Mouse (Mus musculus) heart, embryonic 10.5 days (tissue): ENCODE results near the gene Lmln. TPM values are rescaled to one million over a fixed set of nuclear protein-coding genes. Genes with fewer than 3 reads are reported as not detected.
"Not testable (repeated sequence)": the region's sequence is repeated elsewhere in the genome, so short reads cannot be mapped to it uniquely, and the experiment has no call there.

Experiments used
- DNase-seq: peaks from one replicate; pipeline ENCODE4 v3.0.0-alpha.2; 2017; ENCODE audit warnings: low spot score
- H3K27ac ChIP-seq: fragments of 300-500 bp; sonication (generic); 2 replicates; pipeline ENCODE4 v1.5.1; 2016; ENCODE audit warnings: mild to moderate bottlenecking
- H3K27me3 ChIP-seq: fragments of 300-500 bp; sonication (generic); 2 replicates; pipeline ENCODE4 v1.6.1; 2016; ENCODE audit warnings: mild to moderate bottlenecking; ENCODE audit not compliant: poor library complexity, insufficient read depth, severe bottlenecking
- H3K36me3 ChIP-seq: fragments of 300-500 bp; sonication (generic); 2 replicates; pipeline ENCODE4 v1.6.1; 2016; ENCODE audit warnings: mild to moderate bottlenecking, moderate library complexity
- H3K4me1 ChIP-seq: fragments of 300-500 bp; sonication (generic); 2 replicates; pipeline ENCODE4 v1.6.1; 2016; ENCODE audit warnings: mild to moderate bottlenecking
- H3K4me3 ChIP-seq: fragments of 300-500 bp; sonication (generic); 2 replicates; pipeline ENCODE4 v1.5.1; 2016; ENCODE audit warnings: mild to moderate bottlenecking, moderate library complexity
- H3K9me3 ChIP-seq: fragments of 300-500 bp; sonication (generic); 2 replicates; pipeline ENCODE4 v1.6.1; 2016; ENCODE audit warnings: mild to moderate bottlenecking, moderate library complexity
- WGBS: fragments of 180-500 bp; shearing (Covaris S2); methylation state at CpG from one replicate; pipeline ENCODE4 v1.1.7; 2016; 5-methylcytosine and 5-hydroxymethylcytosine counted together
- polyA plus RNA-seq: library from polyadenylated mRNA; unstranded; fragments of >200 nt; fragmentation: Nextera tagmentation; extraction: Ambion mirVana; gene quantifications from 2 replicates; pipeline ENCODE4 v1.2.1, GENCODE M21; 2016

Lmln gene
- polyA plus RNA-seq, 1 experiment from 2014 or later = 3.0 TPM

DNA sequence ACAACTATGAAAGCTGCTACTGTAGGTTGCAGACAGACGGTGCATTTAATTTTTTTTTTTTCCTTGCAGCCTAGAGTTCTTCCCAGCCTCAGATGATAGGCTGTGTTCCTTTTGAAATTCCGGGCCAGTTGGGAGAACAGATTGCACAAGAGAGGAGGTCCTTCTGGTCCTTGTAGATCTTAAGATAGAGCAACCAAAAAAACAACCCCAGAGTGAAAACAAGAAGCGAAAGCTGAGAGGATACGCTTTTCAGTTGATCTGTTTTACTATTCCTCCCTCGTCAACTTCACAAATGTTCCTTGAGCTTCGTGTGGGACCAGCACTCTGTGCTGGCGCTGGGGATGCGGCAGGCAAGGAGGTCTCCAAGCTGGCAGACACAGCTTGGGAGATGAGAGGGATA is 89.2 kb downstream of the Lmln start:
- Histone ChIP-seq H3K27ac (no peak overlapping the region), H3K4me3 (no peak overlapping the region), H3K4me1 (no peaks in the 10 kb centered on the region), H3K36me3 (no peaks in the 10 kb centered on the region), H3K27me3 (no peaks in the 10 kb centered on the region), H3K9me3 (no peaks in the 10 kb centered on the region)
- no peak for DNase-seq
- WGBS = 76% methylated on average over 8 of the region's 8 CpGs

DNA sequence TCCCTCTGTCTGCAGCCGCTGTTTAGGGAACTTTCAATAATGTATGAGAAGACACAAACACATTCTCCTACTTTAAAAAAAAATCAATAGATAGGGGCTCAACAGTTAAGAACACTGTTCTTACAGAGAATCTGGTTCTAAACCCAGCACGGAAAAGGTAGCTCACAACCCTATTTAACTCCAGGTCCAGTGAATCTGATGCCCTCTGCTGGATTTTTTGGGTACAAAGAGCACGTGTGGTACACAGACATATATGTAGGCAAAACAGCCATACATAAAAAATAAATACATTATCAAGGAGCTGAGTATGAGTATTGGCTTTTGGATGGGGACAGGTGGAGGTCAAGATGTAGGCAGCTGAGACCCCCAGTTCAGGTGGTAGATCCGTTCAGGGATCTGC is 92.7 kb downstream of the Lmln start:
- H3K27me3 ChIP-seq = no peaks in the 10 kb centered on the region
- H3K36me3 ChIP-seq = no peaks in the 10 kb centered on the region
- no peak overlapping the region for H3K4me3 ChIP-seq
- DNase-seq = no peak
- 52% methylated on average over 4 of the region's 4 CpGs for WGBS
- H3K9me3 ChIP-seq = no peaks in the 10 kb centered on the region
- no peak overlapping the region for H3K27ac ChIP-seq
- no peaks in the 10 kb centered on the region for H3K4me1 ChIP-seq

DNA sequence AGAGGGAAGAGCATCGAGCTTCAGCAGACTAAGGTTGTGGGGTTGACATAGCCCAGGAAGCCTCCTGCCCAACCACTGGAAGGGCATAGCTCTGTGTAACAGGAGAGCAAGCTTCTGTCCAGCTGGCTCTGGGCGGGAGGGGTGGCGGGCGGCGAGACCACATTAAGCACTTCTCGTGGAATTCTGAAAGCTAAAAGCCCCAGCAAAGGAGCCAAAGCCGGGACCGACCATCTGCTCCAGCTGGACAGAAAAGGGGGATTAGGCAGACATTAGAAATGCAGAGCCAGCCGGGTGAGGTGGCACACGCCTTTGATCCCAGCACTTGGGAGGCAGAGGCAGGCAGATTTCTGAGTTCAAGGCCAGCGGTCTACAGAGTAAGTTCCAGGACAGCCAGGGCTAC is 95.7 kb downstream of the Lmln start:
- 90% methylated on average over 11 of the region's 11 CpGs for WGBS
- no peak for DNase-seq

DNA sequence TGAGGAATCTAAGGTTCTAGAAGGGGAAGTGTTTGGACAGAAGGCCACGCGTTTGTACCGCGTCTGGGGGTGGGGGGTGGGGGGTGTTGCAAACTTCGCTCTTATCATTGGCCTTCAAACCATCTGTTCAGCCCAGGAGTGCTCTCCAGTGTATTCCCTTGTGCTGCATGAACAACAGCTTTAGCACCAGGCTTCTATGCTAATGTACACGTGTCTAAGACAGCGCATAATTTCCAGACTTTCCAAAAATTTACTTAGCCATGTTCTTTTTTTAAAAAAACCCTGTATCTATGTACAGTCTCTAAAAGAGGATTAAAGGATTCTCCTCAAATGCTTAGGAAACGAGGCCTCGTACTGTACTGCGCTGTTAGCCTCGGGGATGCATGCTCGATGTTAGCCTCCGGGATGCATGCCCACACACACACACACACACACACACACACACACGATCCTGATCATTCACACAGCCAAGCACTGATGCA is 96.3 kb downstream of the Lmln start:
- no peaks in the 10 kb centered on the region for H3K9me3 ChIP-seq
- no peaks in the 10 kb centered on the region for H3K36me3 ChIP-seq
- no peak overlapping the region for H3K27ac ChIP-seq
- WGBS = 87% methylated on average over 14 of the region's 14 CpGs
- DNase-seq = no peak
- 0 out of 2 replicates have a peak, but pooled peaks cover 4% of the 10 kb centered on the region for H3K4me1 ChIP-seq
- H3K4me3 ChIP-seq = no peak overlapping the region
- H3K27me3 ChIP-seq = no peaks in the 10 kb centered on the region

More for the DNA sequence above, 95.7 kb downstream of the Lmln start:
- no peak overlapping the region for H3K4me3 ChIP-seq
- no peaks in the 10 kb centered on the region for H3K36me3 ChIP-seq
- no peak overlapping the region for H3K27ac ChIP-seq
- no peaks in the 10 kb centered on the region for H3K9me3 ChIP-seq
- no peaks in the 10 kb centered on the region for H3K4me1 ChIP-seq
- H3K27me3 ChIP-seq = no peaks in the 10 kb centered on the region

DNA sequence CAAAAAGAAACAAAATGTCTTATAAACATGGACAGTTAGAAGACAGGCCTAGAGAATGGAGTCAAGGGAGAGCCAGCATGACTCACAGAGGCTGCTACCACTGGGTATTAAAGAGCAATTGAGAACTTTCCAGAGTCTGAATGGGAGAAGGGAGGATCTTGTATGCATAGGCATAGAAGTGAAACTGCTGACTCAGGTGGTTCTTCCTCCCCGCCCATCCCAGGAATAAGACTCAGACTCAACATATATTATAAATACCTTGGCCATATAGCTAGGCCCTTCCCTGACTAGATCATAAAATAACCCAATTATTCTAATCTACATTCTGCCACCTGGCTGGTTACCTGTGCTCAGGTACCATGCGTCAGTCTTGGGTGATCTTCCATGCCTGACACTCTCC is 97.0 kb downstream of the Lmln start:
- 0 out of 2 replicates have a peak, but pooled peaks cover 5% of the 10 kb centered on the region for H3K4me1 ChIP-seq
- H3K27me3 ChIP-seq = no peaks in the 10 kb centered on the region
- DNase-seq = no peak
- H3K4me3 ChIP-seq = no peak overlapping the region
- H3K9me3 ChIP-seq = no peaks in the 10 kb centered on the region
- no peak overlapping the region for H3K27ac ChIP-seq
- WGBS = 90% methylated on average over 2 of the region's 2 CpGs
- H3K36me3 ChIP-seq = no peaks in the 10 kb centered on the region

DNA sequence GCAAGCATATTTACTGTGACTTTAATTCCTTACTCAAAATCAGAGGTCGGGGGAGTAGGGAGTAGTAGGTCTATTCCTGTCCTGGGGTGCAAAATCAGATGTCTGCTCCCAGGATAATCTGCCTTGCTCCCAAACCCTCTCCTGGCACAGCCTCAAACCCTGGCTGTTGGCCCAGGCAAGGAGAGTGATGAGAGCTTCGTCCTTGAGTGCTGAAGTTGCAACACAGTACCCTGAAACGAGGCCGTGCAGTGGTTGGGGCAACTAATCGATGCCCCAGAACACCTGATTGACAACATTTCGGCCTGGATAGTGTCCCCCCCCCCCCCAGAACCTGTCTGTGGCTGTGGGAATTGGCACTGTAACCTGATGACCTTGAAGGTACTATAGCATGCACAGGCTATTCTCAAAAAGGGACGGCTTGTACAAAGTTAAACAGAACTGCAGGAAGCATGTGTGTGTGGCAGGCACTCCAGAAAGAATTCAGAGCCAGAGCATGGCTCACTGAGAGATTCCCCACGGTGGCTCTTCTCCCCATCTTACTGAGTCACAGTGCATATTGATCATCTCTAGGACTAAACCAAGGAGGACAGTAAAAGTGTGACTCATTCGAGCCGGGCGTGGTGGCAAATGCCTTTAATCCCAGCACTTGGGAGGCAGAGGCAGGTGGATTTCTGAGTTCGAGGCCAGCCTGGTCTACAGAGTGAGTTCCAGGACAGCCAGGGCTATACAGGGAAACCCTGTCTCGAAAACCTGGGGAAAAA is 101.2 kb downstream of the Lmln start:
- Histone ChIP-seq H3K4me1 (0 out of 2 replicates have a peak, but pooled peaks cover 5% of the 10 kb centered on the region), H3K36me3 (no peaks in the 10 kb centered on the region), H3K4me3 (no peak overlapping the region), H3K27me3 (no peaks in the 10 kb centered on the region), H3K27ac (no peak overlapping the region), H3K9me3 (no peaks in the 10 kb centered on the region)
- no peak for DNase-seq
- WGBS = 66% methylated on average over 13 of the region's 13 CpGs

DNA sequence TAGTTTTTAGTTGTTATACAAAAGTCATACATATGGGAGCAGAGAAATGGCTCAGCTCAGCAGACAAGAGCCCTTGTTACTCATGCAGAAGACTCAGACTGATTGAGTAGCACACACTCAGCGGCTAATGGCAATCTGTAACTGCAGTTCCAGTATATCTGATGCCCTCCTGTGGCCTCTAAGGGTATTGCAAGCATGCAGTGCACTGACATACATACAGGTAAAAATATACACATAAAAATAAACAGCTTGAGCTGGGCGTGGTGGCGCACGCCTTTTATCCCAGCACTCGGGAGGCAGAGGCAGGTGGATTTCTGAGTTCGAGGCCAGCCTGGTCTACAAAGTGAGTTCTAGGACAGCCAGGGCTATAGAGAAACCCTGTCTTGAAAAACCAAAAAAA is 104.0 kb downstream of the Lmln start:
- not testable (repeated sequence) for H3K4me3 ChIP-seq, H3K36me3 ChIP-seq, H3K27me3 ChIP-seq, H3K4me1 ChIP-seq, H3K9me3 ChIP-seq, DNase-seq, H3K27ac ChIP-seq
- 57% methylated on average over 6 of the region's 6 CpGs for WGBS

DNA sequence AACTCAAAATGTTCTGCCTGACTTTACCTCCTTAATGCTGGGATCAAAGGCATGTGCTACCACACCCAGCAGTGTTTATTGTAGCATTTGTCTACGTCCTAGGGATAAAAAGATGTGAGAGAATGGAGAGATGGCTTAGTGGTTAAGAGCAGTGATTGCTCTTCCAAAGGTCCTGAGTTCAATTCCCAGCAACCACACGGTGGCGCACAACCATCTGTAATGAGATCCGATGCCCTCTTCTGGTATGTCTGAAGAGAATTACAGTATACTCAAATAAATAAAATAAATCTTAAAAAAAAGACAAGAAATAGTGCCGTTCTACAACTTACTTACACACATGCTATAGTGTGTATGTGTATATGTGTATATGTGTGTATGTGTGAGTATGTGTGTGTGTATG is 105.2 kb downstream of the Lmln start:
- H3K4me3 ChIP-seq = no peak overlapping the region
- no peaks in the 10 kb centered on the region for H3K36me3 ChIP-seq
- no peak overlapping the region for H3K27ac ChIP-seq
- H3K4me1 ChIP-seq = peaks cover 10% of the 10 kb centered on the region
- no peaks in the 10 kb centered on the region for H3K27me3 ChIP-seq
- H3K9me3 ChIP-seq = no peaks in the 10 kb centered on the region
- 35% methylated on average over 5 of the region's 5 CpGs for WGBS
- DNase-seq = no peak

DNA sequence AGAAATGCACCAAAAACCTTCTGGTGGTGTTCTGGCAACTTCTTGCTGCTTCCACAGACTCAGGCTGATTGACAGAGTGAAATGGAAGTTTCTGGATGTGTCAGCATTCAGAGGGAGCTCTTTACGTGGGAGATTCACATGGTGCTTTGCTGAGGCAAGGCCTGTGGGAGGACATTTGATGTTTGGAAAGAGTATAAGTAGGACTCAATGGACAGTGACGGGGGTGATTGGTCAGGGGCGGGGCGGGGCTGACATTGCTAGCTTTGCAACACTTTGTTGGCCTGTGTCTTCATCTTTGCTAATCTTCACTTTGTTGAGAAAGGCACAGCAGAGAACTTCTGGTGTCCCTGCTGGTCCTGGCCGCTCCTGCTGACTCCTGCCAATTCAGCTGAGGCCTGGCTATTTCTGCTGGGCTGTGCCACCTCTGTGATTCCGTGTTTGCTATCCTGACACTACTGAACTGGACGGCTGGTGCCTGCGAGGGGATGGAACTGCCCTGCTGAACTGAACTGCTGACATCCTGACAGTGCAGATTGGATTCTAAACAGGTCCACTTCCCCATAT is 107.2 kb downstream of the Lmln start:
- no peak overlapping the region for H3K4me3 ChIP-seq
- DNase-seq = no peak
- H3K9me3 ChIP-seq = no peaks in the 10 kb centered on the region
- no peaks in the 10 kb centered on the region for H3K36me3 ChIP-seq
- no peak overlapping the region for H3K27ac ChIP-seq
- no peaks in the 10 kb centered on the region for H3K27me3 ChIP-seq
- H3K4me1 ChIP-seq = peaks cover 4% of the 10 kb centered on the region
- WGBS = 64% methylated on average over 8 of the region's 8 CpGs

DNA sequence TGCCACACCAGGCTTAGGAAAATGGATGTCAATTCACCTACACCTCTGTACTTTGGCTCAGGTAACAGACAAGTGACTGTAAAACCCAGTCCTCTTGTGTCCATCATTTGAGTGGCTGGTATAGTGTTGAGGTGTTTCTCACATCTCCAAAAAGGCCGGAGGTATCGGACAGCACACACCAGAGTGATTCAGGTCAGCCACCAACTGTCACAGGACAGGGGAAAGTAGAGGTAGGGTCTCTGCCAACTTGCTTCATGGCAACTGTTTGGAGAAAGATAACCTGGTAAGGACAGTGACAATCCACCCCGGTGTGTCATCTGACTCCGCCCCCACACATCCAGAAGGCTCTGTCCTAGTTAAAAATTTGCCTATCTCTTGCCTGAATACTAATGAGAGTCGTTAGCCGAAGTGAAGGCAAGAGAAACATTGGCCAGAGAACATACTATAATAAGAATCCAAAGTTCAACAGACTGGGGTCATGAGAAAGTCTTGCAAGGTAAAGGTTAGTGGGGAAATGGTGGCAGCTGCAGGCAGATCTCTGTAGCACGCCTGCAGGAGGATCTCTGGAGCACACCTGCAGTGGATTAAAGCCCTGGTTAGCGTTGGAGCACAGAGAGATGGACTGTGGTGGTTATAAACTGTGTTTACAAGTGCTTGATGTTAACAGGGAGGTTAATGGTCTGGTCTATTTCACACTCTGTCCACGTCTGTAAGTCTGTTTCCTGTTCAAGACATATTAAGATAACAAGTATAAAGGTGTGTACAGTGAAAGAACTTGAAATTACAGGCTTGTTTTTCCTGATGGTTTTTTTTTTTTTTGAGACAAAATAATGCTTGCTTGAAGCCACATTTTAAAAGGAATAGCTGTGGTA is 108.6 kb downstream of the Lmln start:
- 72% methylated on average over 9 of the region's 9 CpGs for WGBS
- Histone ChIP-seq H3K27me3 (no peaks in the 10 kb centered on the region), H3K4me3 (no peak overlapping the region), H3K36me3 (no peaks in the 10 kb centered on the region), H3K27ac (no peak overlapping the region), H3K4me1 (peaks cover 4% of the 10 kb centered on the region), H3K9me3 (no peaks in the 10 kb centered on the region)
- DNase-seq = no peak

DNA sequence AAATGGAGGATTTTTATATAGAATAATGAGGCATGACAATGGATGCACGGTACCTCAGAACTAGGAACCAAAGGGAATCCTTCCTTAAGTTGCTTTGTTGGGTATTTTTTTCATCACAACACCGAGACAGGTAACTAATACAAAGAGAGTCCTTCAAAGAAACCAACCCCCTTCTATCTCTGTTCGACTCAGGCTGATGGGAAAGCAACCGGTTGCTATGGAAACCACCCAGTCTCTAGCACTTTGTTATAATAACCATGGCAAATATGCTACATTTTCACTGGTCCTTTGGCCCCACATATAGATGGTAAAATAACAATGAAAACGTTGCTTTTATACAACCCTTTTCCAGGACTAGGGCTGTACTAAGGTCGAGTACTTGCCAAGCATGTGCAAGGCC is 109.5 kb downstream of the Lmln start:
- Histone ChIP-seq H3K27ac (no peak overlapping the region), H3K9me3 (no peaks in the 10 kb centered on the region), H3K4me1 (peaks cover 4% of the 10 kb centered on the region), H3K4me3 (no peak overlapping the region), H3K27me3 (no peaks in the 10 kb centered on the region), H3K36me3 (no peaks in the 10 kb centered on the region)
- no peak for DNase-seq
- 82% methylated on average over 6 of the region's 6 CpGs for WGBS

DNA sequence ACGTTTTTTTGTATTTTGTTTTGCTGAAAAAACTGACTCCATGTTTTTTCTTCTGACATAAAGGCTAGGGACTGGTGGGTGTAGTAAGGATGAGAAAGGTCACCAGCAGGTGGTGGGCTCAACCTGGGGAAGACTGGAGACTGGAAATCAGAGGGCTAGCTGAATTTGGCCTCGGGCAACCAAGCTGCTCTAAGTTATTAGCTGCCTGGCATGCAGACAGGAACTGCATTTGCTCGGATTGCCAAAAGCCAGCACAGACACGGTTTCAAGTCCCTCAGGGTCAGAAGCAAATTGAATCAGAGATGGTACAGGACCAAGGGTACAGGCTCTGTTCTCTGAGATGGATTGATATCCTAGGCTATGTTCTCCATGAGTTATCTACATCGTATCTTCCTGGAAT is 110.8 kb downstream of the Lmln start:
- no peaks in the 10 kb centered on the region for H3K36me3 ChIP-seq
- peaks cover 5% of the 10 kb centered on the region for H3K4me1 ChIP-seq
- no peak for DNase-seq
- WGBS = 75% methylated on average over 5 of the region's 5 CpGs
- no peak overlapping the region for H3K27ac ChIP-seq
- no peak overlapping the region for H3K4me3 ChIP-seq
- no peaks in the 10 kb centered on the region for H3K27me3 ChIP-seq
- no peaks in the 10 kb centered on the region for H3K9me3 ChIP-seq

DNA sequence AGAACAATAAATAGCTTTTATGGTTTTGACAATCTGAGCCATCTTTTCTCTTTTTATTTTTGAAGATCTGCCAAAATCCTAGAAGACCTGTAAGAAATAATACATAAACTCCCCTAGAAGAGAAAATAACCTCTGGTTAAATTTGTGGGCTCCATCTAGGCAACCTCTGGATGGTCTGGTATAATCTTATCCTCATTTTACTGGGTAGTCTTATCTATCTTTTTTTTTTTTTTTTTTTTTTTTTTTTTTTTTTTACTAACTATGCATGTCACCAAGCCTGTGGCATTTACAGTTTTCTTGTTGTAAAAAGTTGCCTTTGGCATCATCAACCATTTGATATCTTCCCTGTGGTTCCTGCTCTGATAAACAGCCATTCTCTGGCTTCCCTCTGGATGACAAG is 112.4 kb downstream of the Lmln start:
- H3K4me3 ChIP-seq = no peak overlapping the region
- peaks cover 9% of the 10 kb centered on the region for H3K4me1 ChIP-seq
- H3K27me3 ChIP-seq = no peaks in the 10 kb centered on the region
- H3K27ac ChIP-seq = no peak overlapping the region
- no peaks in the 10 kb centered on the region for H3K9me3 ChIP-seq
- DNase-seq = no peak
- no peaks in the 10 kb centered on the region for H3K36me3 ChIP-seq
